Mouse (Mus musculus) left cerebral cortex, adult 8-10 months (tissue): ENCODE measurements around the gene Pias3. TPM values are rescaled to one million over a fixed set of nuclear protein-coding genes. Genes with fewer than 3 reads are reported as not detected.
"Not testable (repeated sequence)": the region's sequence is repeated elsewhere in the genome, so short reads cannot be mapped to it uniquely, and the experiment has no call there.

Experiments used
- DNase-seq, 2 experiments: peaks; one replicate each; pipeline ENCODE4 v3.0.0; 2022; ENCODE audit warnings: low spot score in 2 of 2
- total RNA-seq, 4 experiments: library from RNA; stranded (reverse); gene quantifications; 2 replicates each; pipeline ENCODE4 v1.2.4; 2022

Gene Pias3
- 10 to 100 TPM; 26.0 to 38.9 (median 31.5) TPM for total RNA-seq

DNA sequence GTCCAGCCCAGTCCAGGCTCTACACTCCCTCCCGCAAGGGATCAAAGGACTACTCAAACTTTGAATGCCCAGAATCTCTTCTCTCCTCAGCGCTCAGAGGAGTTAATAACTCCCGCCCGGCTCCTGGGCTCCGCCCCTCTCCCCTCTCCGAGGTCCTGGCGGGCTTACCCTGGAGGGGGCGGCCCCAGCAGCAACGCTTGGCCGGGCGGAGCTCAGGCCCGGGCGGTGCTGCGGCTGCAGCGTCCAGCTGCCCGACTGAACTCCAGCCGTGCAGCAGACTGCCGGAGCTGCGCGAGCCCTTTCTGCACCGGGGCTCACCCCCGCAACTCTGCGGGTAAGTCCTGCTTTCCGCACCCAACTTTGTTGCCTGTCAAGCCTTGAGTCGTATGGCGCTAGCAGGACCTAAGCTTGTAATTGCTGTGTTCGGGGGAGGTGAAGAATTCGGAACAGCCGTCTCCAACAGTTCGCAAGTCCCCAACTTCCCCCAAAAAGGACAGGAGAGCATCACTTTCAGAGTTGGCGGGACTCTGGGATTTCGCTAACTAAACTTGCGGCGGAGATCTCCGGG lies at the start of gene Pias3:
Pias3 (plus strand) TSS at position 187 of the 568 bp plus-strand sequence.
- no peak for DNase-seq

GRCm38 (mm10) chr3:96647365-96647764 lies 48.8 kb upstream of the Pias3 start:
- DNase-seq: no peak

GRCm38 (mm10) chr3:96660901-96661300 lies 35.3 kb upstream of the Pias3 start:
- no peak for DNase-seq

DNA sequence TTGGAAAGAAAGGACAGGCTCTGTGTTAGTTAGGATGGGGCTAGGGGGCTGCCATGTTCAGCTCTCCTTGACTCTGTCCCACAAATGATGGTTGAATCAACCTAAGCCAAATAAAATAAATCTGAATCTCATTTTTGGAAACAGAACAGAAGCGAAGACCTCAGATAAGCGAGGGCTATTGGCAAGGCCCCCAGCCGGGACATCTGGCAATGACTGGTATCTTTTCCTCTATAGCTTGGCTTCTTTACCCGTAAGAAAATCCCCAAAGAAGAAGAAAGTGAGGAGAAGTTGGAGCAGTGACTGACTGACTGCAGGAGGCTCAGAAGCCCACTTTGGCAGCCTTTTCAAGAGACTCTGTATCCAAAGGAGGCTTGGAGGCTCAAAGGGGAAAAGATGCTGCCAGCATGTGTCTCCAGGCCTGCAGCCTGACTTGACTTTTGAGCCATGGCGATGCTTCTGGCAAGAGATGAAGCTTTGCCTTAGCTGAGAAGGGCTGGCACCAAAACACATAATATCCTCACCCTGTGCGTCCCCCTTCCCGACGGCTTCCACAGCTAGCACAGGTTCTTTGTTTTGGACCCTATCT lies 33.4 kb upstream of the Pias3 start:
- no peak for DNase-seq

DNA sequence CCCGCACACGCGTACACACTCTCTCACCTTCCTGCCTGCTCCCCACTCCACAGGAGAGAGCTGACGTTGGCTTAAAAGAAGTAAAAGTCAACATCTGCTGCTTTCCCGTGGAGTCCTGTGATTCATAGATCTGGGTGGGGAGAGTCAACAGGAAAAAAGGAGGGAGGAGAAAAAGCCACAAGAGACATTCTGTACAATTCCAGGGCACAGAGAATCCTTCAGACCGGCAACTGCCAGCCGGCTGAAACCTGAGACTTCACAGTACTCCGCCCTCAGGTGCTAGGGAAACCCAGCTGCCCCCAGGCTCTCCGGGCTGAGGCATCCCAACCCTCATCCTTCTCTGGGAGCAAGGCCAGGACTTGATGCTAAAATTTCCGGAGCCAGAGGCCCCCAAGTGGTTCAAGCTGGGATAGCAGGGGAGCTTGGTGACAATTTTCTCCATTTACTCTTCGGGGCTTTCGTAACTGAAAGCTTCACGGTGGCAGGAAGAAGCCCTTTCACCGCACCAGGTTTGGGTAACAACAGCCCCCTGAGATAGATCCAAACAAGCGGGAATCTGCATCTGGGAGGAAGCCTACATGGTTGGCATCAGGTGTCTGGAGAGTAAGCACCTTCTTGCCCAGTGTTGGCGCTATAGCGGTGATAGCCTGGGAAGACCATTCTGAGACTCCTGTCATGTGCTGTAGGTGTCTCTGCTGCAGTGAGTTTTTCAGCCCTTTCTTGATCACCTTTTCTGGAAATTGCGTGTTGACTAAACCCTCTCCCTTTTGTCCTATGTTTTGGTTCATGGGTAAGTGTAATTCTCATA lies 32.5 kb upstream of the Pias3 start:
- peak; percentile 82 to 85 for DNase-seq

GRCm38 (mm10) chr3:96665732-96666363 lies 30.3 kb upstream of the Pias3 start:
- not testable (repeated sequence) for DNase-seq

DNA sequence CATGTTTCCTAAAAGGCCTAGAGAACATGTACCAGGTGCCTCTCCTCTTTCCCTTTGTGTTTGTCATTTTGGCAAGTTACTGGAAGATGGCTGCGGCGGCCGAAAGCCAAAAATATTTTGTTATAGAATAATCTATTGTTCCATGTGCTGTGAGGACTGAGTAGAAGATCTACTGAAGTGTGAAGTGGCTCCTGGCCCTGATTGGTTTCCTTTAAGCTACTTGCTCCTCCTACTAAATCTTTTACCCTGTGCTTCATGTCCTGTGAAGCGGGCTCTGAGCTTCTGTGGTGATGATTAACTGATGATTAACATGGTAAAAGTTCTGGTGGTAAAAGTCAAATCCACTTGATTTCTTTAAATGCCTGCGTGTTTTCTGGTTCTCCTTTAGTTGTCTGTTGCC lies 29.3 kb upstream of the Pias3 start:
- DNase-seq: no peak

- DNase-seq: no peak
These were observed 28.9 kb upstream of the Pias3 start for GRCm38 (mm10) chr3:96667316-96667715.

DNA sequence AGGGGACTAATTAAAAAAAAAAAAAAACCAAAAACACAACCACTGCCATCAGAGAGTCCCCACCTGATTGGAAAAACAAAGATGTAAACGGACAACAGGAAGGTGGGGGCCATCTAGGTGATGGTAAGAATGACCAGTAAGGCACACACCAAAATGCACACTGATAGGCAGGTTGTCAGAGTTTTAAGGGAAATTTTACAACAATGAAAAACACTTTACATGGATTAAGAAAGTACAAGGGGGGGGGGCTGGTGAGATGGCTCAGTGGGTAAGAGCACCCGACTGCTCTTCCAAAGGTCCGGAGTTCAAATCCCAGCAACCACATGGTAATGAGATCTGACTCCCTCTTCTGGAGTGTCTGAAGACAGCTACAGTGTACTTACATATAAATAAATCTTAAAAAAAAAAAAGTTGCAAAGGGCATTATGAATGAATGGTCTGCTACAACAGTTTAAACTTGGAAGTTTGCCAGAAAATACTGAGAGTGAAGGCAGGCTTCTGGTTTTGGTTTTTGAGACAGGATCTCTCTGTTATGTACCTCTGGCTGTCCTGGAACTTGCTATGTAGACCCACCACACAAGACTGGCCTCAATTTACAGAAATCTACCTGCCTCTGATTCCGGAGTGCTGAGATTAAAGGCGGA lies 27.6 kb upstream of the Pias3 start:
- no peak for DNase-seq

DNA sequence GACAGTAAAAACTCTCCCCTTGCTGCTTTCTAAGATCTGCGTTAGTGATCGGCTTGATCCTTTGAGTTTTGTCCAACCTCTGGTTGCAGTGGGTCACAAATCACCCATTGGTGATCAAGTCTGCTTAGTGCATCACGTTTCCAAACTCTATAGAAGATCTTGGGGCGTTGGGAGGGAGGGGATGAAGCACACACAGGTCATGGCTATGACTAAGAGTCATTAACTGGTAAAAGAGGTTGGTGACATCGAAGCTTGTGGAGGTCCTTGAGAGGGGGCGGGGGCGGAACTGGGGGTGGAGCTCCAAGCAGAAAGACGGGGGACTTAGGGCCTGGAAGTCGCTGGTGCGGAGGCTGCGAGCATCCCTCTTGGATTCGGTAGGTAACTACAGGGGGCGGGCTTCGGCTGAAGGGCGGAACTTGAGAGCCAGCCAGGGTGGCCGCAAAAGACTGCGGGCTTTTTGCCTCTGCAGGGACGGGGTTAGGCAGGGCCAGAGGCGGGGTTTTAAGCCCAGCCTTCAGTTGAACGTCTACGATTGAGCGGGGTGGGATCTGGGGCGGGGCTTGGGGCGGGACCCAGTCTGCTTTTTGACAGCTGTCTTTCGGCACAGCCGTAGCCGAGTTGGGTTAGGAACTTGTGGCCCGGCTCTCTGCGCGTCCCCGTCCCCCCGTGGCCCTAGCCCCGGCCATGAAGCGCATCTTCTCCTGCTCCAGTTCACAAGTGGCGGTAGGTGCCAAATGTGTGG lies 26.3 kb upstream of the Pias3 start, which contains the start of gene Ankrd35:
Ankrd35 (plus strand) TSS at position 405 of the 742 bp plus-strand sequence.
- DNase-seq: peak; percentile 57 to 60

DNA sequence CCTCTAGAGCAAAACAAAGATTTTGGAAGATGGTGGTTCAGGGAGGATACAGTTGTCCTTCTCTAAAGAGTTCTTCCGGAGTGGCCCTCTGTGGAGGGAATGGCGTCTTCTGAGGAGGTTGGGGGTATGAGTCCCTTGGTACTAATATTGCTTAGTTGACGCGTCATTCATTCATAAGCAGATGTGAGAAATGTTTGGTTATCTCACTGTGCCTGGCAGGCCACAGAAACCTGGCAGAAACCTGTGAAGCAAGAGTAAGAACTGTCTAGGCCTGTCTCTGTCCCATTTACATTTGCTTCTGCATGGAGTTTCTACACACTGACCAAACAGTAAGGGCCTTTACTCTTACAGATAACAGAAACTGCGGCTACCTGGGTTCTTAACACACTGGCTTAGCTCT lies 24.7 kb upstream of the Pias3 start:
- DNase-seq: no peak

GRCm38 (mm10) chr3:96673514-96673913 lies 22.7 kb upstream of the Pias3 start:
- DNase-seq: no peak

DNA sequence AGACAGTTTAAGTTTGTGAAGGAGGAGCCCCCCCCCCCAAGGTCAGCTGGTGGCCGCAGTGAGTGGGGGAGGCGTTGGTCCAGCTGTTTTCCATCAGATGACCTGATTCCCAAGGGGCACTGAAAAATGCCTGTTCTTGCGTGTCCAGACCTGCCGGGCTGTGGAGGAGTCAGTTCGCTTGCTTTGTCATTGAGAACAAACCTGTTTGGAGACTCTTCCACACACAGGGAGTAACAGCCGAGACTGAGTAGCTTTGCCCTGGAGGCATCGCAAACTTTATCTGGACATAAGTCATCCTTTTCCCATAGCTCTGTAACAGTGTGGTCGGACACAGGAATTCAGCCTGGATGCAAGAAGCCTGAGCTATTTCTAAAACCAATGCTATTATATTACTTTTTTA lies 21.7 kb upstream of the Pias3 start:
- DNase-seq: no peak

GRCm38 (mm10) chr3:96675171-96675570 lies 21.0 kb upstream of the Pias3 start:
- DNase-seq: no peak

- DNase-seq: no peak
These were observed 20.5 kb upstream of the Pias3 start for GRCm38 (mm10) chr3:96675690-96676089.

DNA sequence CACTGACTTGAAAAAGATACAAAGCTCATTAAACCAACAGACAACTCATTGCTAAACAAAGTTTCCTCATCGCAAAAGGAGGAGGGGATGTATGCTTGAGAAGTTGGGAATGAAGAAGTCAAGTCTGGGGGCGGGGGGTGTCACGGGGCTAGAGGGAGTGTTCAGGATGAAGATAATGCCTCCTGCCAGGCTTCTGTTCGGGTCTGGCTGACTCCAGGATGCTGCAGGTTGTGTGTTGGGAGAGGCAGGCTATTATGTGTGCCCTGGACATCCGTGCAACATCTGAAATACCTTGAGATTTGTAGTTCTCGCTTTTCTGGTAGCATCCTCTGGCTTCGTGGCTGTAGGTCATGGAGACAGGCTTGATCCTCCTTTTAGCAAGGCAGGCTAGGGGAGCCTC lies 17.7 kb upstream of the Pias3 start:
- DNase-seq: no peak

- DNase-seq: no peak
These were observed 17.0 kb upstream of the Pias3 start for GRCm38 (mm10) chr3:96679159-96679674.

GRCm38 (mm10) chr3:96680269-96680956 lies 15.8 kb upstream of the Pias3 start:
- DNase-seq: no peak

GRCm38 (mm10) chr3:96683496-96683895 lies 12.7 kb upstream of the Pias3 start:
- no peak for DNase-seq
